Mouse (Mus musculus) cerebellum, adult 2 months (tissue): Measurements from ENCODE around the gene Ift52.
"Not testable (repeated sequence)": the region's sequence is repeated elsewhere in the genome, so short reads cannot be mapped to it uniquely, and the experiment has no call there.

Experiments
- CTCF ChIP-seq: fragments of 200-500 bp; IDR thresholded peaks from 2 replicates; pipeline ENCODE4 v1.5.1; 2011; ENCODE audit warnings: low read depth, mild to moderate bottlenecking, control low read depth, low read length, moderate library complexity, borderline replicate concordance; ENCODE audit not compliant: insufficient read depth
- POLR2A ChIP-seq: fragments of 200-500 bp; IDR thresholded peaks from 2 replicates; pipeline ENCODE4 v1.6.1; 2011; ENCODE audit warnings: low read length, control low read depth, borderline replicate concordance; ENCODE audit not compliant: insufficient read depth

GRCm38 (mm10) chr2:163058981-163059380, 41.8 kb downstream of the Ift52 start:
- not testable (repeated sequence) for TF ChIP-seq POLR2A, CTCF
